Mouse (Mus musculus): Measurements from ENCODE around the gene Arhgef2. TPM values are rescaled to one million over a fixed set of nuclear protein-coding genes. Genes with fewer than 3 reads are reported as not detected.
"Not testable (repeated sequence)": the region's sequence is repeated elsewhere in the genome, so short reads cannot be mapped to it uniquely, and the experiment has no call there.

Gene Arhgef2
- total RNA-seq, 2 experiments from 2014 or later = 24.6 to 25.3 TPM

GRCm38 (mm10) chr3:88591044-88591443, 14.7 kb upstream of the Arhgef2 start:
- DNase-seq = no peak

DNA sequence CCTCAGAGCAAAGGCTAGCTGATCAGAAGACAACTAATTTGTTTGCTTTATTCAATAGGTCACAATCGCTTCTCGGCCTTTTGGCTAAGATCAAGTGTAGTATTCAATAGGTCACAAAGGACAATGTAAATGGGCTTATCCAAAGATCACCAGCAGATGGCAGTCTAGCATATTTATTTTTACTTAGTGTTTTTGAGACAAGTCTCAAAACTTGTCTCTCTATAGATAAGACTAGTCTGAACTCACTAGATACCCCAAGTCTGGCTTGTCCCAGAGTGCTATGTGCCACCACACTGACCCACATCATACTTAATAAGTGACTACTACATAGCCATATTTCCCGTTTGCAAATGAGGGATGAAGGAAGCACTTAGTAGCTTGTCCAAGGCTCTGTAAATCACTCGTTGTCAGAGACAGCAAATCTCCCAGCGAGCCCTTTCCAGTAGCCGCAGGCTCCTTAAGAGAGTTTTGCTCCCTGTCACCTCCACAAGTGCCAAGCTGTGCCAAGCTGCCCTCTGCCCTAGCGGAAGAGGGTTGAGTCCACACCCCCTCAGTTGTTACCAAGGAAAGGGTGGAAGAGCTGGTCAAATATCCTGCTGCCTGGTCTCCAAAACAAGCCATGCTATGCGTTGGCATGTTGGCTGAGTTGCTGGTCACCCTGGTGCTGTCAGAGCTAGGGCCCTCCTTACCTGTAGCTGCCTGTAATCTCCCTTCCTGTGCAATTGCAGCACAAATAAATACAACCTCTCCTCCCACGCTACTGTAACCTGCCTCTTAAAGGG, 13.6 kb upstream of the Arhgef2 start:
- DNase-seq = peak in 1 of 2 experiments; percentile 52

DNA sequence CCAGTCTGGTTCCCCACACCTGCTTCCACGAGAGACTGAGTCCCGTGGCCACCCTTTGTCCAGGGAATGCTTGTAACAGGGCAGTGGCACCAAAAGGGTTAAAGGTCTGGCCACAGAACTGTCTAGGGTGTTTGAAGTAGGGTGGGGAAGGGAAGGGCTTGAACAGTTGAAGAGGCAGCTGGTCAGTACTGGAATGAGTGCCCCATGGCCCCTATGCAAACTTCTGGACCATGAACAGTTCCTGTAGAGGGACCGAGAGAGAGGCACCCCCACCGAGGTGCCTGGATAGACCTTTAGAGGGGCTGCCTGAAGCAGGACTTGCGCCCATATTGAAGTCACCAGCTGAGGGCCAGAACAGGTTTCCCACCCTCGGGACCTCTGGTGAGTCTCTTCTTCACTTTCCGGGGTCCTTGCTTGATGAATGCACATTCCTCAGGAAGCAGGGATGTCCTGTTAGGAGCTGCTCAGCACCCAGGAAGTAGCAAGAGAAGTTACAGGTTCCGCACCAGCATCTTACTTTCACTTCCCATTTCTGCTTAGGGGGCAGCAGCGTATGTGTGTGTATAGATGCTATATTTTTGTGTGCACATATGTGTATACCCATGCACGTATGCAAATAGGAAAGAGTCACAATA, 12.7 kb upstream of the Arhgef2 start:
- DNase-seq = no peak

DNA sequence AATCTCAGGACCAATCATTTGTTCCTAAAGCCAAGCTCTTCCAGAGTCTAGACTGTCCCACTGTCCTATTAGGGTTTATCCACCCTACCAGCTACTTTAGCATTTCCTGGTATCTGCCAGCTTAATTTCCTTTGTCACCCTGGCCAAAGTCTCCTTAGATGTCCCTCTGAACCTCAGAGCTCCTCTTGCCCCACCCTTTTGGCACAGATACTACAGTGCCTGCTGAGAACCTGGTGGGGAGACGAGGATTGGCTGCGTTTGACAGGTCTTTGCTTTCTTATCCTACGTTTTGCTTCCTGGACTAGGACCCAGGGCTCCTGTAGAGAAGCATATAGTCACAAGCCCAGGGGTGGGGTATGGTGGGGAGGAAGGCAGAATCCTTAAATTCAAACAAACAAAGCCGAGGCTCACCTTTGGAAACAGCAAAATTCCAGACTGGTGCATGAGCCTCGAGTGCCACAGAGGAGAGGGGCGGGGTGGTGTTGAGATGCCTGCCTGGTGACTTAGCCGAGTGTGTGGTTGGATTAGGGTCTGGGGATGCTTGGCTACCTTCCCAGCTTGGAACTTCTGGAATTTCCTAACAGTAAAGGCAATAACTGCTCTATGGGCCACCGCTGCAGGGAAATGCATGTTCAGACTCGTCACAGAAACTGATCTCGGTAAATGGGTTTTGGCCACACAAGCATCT, 11.7 kb upstream of the Arhgef2 start:
- DNase-seq = no peak

DNA sequence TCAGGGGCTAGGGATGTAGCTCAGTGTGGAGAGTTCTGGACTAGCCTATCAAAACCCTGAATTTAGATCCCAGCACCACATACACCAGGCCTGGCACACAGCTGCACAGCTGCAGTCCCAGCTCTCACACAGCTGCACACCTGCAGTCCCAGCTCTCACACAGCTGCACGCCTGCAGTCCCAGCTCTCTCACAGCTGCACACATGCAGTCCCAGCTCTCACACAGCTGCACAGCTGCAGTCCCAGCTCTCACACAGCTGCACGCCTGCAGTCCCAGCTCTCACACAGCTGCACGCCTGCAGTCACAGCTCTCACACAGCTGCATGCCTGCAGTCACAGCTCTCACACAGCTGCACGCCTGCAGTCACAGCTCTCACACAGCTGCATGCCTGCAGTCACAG, 9.2 kb upstream of the Arhgef2 start:
- not testable (repeated sequence) for DNase-seq

DNA sequence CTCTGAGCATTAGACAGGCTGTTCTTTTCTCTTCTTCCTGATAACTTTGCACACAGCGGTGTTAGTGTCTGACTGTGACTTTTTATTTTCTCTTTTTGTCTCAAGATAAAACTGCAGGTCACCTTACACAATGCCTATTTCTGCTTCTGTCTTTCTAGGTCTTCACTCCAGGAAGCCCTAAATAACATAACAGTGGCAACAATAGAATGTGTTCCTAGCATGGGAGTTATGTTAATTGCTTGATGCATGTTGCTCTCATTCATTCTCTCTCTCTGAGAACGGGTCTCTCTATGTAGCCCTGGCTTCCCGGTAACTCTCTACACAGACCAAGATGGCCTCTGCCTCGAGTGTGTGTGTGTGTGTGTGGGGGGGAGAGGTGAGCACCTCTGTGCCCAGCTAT, 3.3 kb upstream of the Arhgef2 start:
- DNase-seq = no peak

DNA sequence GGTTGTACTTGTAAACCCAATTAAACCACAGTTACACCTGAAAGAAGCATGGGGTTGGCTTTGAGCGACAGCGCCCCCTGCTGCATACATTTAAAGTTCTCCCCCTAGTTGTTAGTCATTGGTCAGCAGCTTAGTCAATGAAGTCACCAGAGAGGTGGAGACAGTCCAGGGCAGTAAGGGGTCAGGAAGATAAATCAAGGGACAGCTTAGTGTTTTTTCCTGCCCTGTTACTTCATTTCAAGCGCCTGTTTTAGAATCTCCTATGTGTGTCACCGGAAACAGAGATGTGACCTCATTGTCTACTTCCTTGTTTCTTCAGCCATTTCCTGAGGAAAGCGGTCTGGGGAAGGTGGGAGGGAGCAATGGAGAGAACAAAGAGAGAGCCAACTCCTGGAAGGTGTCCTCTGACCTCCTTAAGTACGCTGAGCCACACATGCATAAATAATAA, 2.0 kb upstream of the Arhgef2 start:
- DNase-seq = peak; percentile 86 to 89

GRCm38 (mm10) chr3:88604863-88605262, 903 bp upstream of the Arhgef2 start:
- peak; percentile 35 to 40 for DNase-seq

GRCm38 (mm10) chr3:88607065-88607757, 1.4 kb downstream of the Arhgef2 start:
- peak; percentile 86 to 89 for DNase-seq

DNA sequence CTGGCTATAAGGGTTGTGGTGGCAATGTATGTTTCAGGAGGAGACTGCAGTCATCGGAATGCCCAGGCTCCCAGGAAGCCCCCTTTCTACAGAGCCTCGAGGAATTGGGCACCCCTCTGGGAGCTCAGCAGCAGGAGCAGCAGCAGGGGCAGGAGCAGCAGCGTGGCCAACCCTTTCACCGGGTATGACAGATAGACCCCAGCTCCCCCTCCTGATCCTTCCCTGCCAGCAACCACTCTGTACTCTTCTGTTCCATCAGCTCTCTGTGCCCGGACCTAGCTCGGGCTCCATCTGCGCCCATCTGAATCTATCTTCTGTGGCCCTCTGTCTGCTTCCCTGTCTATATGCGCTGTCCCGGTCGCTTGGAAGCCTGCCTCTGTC, 2.0 kb downstream of the Arhgef2 start:
- no peak for DNase-seq

- no peak for DNase-seq
These were observed 3.3 kb downstream of the Arhgef2 start for GRCm38 (mm10) chr3:88609066-88609465.

DNA sequence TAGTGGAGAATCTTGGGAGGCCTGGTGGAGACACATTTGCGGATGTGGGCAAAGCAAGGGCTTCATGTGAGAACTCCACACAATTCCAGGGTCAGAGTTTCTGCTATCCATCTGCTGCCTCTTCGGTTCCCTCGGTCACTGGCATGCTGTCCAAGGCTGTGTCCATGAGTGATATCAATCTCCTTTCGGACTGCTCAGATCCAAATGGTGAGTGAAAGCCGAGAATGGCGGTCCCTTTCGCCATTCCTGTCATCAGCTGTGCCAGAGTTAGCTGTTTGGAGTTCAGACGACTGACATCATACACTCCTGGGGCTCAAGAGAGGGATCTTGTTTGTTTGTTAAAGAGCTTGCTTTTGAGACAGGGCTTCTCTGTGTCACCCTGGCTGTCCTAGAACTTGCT, 8.7 kb downstream of the Arhgef2 start:
- DNase-seq = peak in 1 of 2 experiments; percentile 37

GRCm38 (mm10) chr3:88615117-88615516, 9.4 kb downstream of the Arhgef2 start:
- DNase-seq = no peak

GRCm38 (mm10) chr3:88615902-88616391, 10.2 kb downstream of the Arhgef2 start:
- peak in 1 of 2 experiments; percentile 27 for DNase-seq

- no peak for DNase-seq
These were observed 11.3 kb downstream of the Arhgef2 start for GRCm38 (mm10) chr3:88616951-88617500.

DNA sequence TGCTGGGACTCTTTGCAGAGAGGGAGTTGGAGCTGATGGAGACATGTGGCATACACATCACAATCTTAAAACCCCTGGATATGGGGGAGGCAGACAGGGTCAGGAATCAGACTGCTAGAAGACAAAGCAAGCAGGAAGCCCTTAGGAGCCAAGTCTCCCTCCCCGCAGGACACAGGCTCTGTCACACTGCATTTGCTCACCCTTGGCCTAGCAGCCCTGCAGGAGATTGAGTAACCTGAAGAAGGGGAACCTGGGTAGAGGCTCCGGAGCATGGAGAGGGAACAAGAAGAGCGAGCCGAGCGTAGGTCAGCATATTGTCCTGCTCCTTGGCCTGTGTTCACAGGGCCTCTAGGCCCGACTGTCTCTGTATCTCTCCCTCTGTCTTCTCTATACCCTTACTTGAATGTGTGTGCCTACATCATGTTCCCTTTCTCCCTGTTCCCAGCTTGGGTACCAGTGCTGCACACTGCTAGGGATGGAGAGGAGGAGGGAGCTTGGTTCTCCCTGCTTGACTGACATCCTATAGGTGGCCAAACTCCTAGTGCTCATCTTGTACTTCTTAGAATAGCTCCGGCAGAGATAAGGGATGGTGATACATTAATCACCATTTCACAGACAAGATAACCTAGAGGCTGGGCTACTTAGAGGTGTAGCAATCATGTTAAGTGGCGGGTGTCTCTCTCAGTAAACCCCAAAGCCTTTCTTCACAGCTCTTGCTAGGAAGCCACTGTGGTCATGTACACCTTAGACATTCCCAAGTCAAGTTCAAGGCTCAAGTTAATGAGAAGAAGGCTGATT, 12.5 kb downstream of the Arhgef2 start:
- DNase-seq = no peak

DNA sequence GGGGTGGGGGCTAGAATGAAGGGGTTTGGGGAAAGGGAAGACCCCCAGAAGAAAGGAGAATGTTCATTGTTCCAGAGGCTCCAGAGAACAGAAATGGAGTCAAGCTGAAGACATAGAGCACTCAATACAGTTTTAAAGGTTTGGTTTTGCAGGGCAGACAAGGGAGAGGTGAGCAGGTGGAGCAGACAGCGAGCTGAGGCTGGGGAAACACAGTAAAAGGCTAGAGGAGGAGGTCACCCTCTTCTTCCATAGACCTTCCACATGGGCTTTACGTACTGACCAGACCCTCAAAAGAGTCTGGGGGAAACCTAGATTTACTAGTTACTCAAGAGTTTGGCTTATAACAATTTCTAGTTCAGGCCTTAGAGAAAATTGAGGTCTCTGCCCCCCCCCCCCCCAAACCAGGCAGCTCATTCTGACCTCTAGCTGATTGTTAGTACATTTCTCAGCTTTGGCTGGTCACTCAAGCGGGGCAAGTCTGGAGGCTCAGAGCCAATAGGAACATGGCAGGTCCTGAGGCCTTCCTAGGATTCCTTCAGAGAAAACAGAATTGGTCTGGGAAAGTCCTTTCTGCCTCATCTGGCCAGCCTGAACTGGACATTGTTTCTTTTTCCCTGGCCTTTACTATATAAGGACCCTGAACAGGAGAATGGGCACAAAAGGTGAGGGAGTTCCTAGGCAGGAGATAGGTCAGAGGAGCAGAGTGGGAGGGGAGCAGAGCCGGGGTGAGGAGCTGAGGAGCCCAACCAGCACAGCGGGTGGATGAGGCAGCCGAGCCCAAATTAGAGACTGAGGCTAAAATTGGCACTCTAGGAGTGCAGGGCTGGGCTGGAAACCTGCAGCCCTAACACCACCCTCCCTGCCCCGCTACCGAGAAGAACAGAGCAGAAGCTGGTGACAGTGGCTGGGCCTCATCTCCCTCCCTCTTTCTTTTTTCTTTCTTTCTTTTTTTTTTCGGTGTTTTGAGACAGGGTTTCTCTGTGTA, 13.6 kb downstream of the Arhgef2 start:
- DNase-seq = no peak

DNA sequence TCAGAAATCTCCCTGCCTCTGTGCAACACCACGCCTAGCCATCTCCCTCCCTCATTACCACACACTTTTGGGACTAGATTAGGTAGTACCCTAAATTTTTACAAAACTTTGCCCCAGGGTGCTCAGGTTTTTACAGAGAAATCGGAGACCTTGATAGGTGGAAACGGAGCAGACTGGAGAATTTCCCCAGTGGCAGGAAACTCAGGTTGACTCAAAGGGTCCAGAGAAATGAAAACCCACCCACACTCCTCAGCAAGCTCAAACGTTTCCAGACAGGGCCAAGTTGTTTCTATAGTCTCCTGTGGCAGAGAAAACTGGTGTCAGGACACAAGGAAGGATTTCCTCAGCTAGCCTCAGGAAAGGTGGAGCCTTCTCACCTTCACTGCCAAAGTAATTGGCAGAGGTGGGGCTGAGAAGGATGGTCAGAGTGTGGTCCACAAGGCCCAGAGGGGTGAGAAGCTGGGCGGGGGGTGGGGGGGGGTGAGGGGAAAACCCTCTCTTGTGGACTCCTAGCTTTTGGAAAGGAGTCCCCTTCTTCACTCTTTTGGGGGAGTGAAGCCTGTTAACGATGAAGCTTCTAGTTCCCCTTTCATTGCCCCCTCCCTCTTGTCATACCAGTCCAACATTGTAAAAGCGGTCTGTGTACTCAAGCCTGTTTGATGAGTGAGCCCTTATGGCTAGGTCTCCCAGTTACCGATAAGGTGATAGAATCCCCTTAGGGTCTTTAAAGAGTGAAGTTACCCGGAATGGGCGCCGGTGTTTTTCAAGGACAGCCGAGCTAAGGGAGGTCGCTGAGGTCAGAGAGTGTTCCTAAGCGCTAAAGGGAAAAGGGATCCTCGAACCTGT, 14.6 kb downstream of the Arhgef2 start:
- no peak for DNase-seq
